Mouse (Mus musculus) ES-E14 (cell line): Measurements from ENCODE around the gene Cbr2. TPM values are rescaled to one million over a fixed set of nuclear protein-coding genes. Genes with fewer than 3 reads are reported as not detected.

ENCODE experiments used
- DNase-seq: peaks from one replicate; pipeline ENCODE4 v3.0.0-alpha.2; 2013; ENCODE audit warnings: low read depth, low spot score
- H3K27ac ChIP-seq: 2 replicates; pipeline ENCODE4 v1.5.1; 2012; ENCODE audit warnings: low read depth, mild to moderate bottlenecking, low read length, moderate library complexity, mixed read lengths; ENCODE audit not compliant: poor library complexity, insufficient read depth, severe bottlenecking
- H3K36me3 ChIP-seq: 2 replicates; pipeline ENCODE4 v1.6.1; 2012; ENCODE audit warnings: mild to moderate bottlenecking, low read length, moderate library complexity, mixed read lengths; ENCODE audit not compliant: control insufficient read depth, poor library complexity, insufficient read depth, severe bottlenecking
- H3K4me1 ChIP-seq, 2 experiments: fragments of 150-350 bp in 1 of 2; sonication (generic) in 1 of 2; 2 replicates each; pipeline ENCODE4 v1.6.1; 2012; ENCODE audit warnings: low read length in 2 of 2, mild to moderate bottlenecking in 1 of 2, mixed read lengths in 1 of 2; ENCODE audit not compliant: control insufficient read depth in 2 of 2, insufficient read depth in 2 of 2, poor library complexity in 1 of 2
- H3K4me3 ChIP-seq, 2 experiments: fragments of 150-350 bp in 1 of 2; sonication (generic) in 1 of 2; 2 replicates each; pipeline ENCODE4 v1.5.1; 2012; ENCODE audit warnings: low read length in 2 of 2, low read depth in 1 of 2, mild to moderate bottlenecking in 1 of 2, mixed read lengths in 1 of 2; ENCODE audit not compliant: insufficient read depth in 1 of 2, poor library complexity in 1 of 2, severe bottlenecking in 1 of 2
- H3K9ac ChIP-seq: 2 replicates; pipeline ENCODE4 v1.6.1; 2012; ENCODE audit warnings: low read depth, mild to moderate bottlenecking, low read length, mixed read lengths; ENCODE audit not compliant: poor library complexity, insufficient read depth, severe bottlenecking
- H3K9me3 ChIP-seq: fragments of 150-350 bp; sonication (generic); 2 replicates; pipeline ENCODE4 v1.6.1; 2012; ENCODE audit warnings: low read depth, mild to moderate bottlenecking, low read length; ENCODE audit not compliant: control insufficient read depth, insufficient read depth
- CHD2 ChIP-seq: IDR thresholded peaks from 2 replicates; pipeline ENCODE4 v1.6.1; 2014; ENCODE audit warnings: mild to moderate bottlenecking, low read depth, low read length, inconsistent platforms
- HCFC1 ChIP-seq: IDR thresholded peaks from 2 replicates; pipeline ENCODE4 v1.6.1; 2012; ENCODE audit warnings: low read length, inconsistent platforms, borderline replicate concordance; ENCODE audit not compliant: insufficient read depth
- MAFK ChIP-seq: IDR thresholded peaks from 2 replicates; pipeline ENCODE4 v1.6.1; 2014; ENCODE audit warnings: mild to moderate bottlenecking, low read depth, low read length, inconsistent platforms; ENCODE audit not compliant: insufficient read depth
- ZC3H11A ChIP-seq: IDR thresholded peaks from 2 replicates; pipeline ENCODE4 v1.6.1; 2012; ENCODE audit warnings: low read depth, mild to moderate bottlenecking, inconsistent platforms, low read length, borderline replicate concordance
- ZNF384 ChIP-seq: IDR thresholded peaks from 2 replicates; pipeline ENCODE4 v1.6.1; 2012; ENCODE audit warnings: low read depth, low read length, inconsistent platforms
- in situ Hi-C, 2 experiments: fragments of 600-800 bp; cut with MboI; formaldehyde crosslinking; loops; one replicate each; pipeline ENCODE4 v1.15.1; 2025; ENCODE audit warnings: low sequenced_read_pairs in 2 of 2, inconsistent platforms in 1 of 2; ENCODE audit not compliant: unreplicated experiment in 2 of 2
- total RNA-seq: library from RNA; depleted of rRNA; stranded (reverse); fragments of 300-350 nt; gene quantifications from 2 replicates; pipeline ENCODE4 v1.2.3, GENCODE M21; 2012

Cbr2 gene
- total RNA-seq, 1 experiment, result not detected

DNA sequence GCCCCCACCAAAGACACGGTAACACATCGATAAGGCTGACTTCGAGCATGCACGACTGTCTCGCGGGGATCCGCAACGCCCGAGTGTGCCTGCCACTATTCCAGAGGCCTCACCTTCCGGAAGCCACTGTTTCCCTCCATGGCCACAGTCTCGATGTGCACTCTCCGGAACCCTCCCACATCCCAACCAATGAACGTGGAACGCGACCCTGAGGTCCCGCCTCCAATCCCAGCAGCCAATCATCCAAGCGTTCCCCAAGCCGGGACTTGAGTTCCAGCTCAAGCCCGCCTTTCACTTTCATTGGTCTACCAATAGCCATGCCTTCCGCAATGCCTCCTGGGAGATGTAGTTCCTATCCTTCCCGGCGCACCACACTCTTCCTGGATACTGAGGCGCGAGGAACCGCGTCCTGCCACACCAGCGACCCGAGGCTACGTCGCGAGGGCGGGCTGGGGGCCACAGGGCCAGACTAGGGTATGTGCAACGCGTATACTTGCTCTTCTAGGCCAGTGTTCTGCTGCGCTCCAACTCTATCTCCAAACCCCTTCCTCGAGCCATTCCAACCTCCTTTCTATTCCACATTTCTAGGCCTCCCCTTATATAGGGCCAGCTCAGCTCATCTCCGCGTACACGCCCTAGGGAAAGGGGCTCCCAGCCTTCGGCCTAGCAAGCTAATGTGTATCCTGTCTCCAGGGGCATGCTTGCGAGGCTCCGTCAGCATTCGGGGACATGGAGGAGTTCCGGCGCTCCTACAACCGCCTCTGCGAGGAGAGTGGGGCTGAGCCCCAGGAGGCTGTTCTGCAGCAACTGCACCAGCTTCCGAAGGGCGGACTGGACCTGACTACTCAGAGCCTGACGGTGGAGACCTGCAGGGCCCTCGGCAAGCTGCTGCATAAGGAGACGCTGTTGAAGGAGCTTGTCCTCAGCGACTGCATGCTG lies 18.1 kb downstream of the Cbr2 start, which contains the start of the genes Cenpx and Lrrc45:
Cenpx (minus strand) TSS at position 159 of the 939 bp plus-strand sequence.
Lrrc45 (plus strand) TSS at position 346 of the 939 bp plus-strand sequence.
- DNase-seq, result peak; percentile 98
- Histone ChIP-seq H3K4me1 (peaks cover 0 to 10% of the 10 kb centered on the region in 2 experiments; a peak in 2 of 4 replicates), H3K9ac (peak within 1 kb of the TSS; percentile 74), H3K9me3 (no peaks in the 10 kb centered on the region), H3K27ac (no peak within 1 kb of the TSS), H3K4me3 (peak within 1 kb of the TSS; percentile 76 to 96), H3K36me3 (peaks cover 26% of the 10 kb centered on the region)
- TF ChIP-seq HCFC1 (peak; percentile 94), MAFK (no peak), ZNF384 (no peak), ZC3H11A (no peak), CHD2 (peak; percentile 59)
- in situ Hi-C loops, result no loop called here

DNA sequence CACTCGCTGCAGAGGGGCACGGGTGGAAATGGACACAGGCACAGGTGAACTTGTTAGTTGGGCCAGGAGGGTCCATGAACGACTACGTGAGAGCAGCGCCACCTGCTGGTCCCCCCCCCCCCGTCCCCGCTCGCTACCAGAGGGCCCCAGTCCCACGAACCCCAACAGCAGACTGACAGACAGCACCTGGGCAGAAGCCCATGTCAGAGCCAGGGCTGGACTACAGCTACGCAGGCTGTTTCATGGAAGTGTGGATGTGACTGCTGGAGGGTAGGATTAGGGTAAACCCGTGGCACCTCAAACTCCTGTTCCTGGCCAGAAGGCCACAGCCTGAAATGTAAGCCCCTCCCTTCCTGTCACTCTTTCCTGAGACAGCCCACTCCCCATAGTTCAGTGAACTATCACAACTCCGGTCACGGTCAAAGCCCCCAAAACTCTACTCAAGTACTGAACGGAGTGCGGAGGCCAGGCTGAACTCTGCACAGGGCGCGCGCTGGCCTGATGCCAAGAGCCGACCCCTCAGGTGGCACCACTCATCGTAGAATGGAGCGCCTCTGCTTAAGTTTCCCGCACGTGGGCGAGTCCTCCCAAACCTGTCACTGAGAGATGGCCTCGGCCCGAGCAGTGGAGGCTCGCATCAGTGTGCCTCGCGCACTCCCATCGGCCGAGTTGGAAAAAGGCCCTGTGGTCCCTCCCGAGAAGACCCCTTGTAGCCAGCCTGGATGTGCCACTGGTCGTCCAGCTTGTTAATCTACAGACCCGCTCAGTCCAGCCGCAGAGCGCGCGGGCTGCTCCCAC lies 18.9 kb downstream of the Cbr2 start:
- H3K9me3 ChIP-seq, result no peaks in the 10 kb centered on the region
- peaks cover 1 to 19% of the 10 kb centered on the region in 2 experiments; a peak in 3 of 4 replicates for H3K4me1 ChIP-seq
- TF ChIP-seq CHD2 (no peak), ZC3H11A (no peak), HCFC1 (peak; percentile 23; the same call in 1 of the 2 replicates), ZNF384 (no peak), MAFK (no peak)
- no peak for DNase-seq
- H3K27ac ChIP-seq, result no peak overlapping the region
- peak overlapping the region; percentile 74 for H3K9ac ChIP-seq
- H3K4me3 ChIP-seq, result peak overlapping the region; percentile 76 to 96
- peaks cover 25% of the 10 kb centered on the region for H3K36me3 ChIP-seq
- in situ Hi-C loops, result no loop called here

DNA sequence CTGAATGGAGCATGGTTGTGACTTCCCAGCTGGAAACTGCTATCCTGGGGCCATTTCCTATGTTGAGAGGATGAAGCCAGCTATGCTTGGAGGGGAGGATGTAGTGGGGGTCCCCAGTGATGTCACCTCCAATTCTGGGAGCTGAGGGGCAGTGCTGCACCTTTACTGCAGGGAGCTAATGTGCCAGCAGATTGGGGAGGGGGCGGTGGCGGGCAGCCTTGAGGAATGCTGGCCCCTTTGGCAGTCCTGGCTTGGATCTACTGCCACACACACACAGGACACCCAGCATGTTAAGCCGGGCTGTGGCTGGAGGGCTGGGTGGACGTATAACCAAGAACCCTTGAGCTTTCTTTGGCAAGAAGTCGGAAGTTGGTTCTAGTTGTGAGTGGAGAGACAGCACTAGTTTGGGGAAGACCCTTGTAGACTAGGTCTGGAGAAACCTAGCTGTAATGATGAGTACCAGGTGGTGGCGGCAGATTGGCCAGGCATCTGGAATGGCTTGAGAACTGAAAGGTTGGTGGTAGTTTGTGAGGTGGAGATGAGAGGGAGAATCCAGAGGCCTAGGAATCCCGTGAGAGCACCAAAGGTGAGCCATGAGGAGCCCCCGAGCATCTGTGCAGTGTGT lies 19.8 kb downstream of the Cbr2 start:
- DNase-seq, result no peak
- Histone ChIP-seq H3K4me1 (peaks cover 5 to 24% of the 10 kb centered on the region in 2 experiments; a peak in 3 of 4 replicates), H3K9ac (no peak overlapping the region), H3K36me3 (peaks cover 23% of the 10 kb centered on the region), H3K4me3 (no peak overlapping the region), H3K9me3 (no peaks in the 10 kb centered on the region), H3K27ac (no peak overlapping the region)
- in situ Hi-C loops, result no loop called here
- no peak for TF ChIP-seq HCFC1
- TF ChIP-seq CHD2, result no peak
- TF ChIP-seq ZC3H11A, result no peak
- no peak for TF ChIP-seq ZNF384
- TF ChIP-seq MAFK, result no peak

DNA sequence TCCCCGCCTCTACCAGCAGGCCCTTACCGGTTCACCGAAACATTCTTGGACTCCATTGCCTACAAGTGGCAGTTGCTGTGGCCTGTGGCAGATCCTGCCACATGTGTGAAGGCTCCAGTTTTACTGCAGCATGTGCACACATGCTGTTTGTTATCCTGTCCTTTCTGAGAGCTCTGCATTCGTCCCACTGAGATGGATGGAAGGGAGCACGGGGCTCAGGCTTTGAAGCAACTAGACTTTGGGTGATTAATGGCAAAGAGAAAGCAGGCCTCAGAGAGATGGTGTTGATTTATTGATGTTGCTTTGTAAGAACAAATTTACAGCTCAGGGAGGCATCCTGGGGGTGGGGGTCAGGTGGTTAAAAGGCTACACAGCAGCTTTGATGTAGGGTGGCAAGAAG lies 21.2 kb downstream of the Cbr2 start:
- H3K4me3 ChIP-seq, result no peak overlapping the region
- DNase-seq, result no peak
- H3K9ac ChIP-seq, result no peak overlapping the region
- H3K4me1 ChIP-seq, result peaks cover 10 to 34% of the 10 kb centered on the region in 2 experiments; a peak in 3 of 4 replicates
- no peaks in the 10 kb centered on the region for H3K9me3 ChIP-seq
- no peak for TF ChIP-seq ZNF384
- TF ChIP-seq ZC3H11A, result no peak
- TF ChIP-seq HCFC1, result no peak
- no peak for TF ChIP-seq MAFK
- no peak for TF ChIP-seq CHD2
- H3K36me3 ChIP-seq, result peaks cover 21% of the 10 kb centered on the region
- H3K27ac ChIP-seq, result no peak overlapping the region
- in situ Hi-C loops, result no loop called here
